Mouse (Mus musculus) MN1 (cell line): ENCODE measurements around the gene Grik4.
A peak's percentile ranks its signal among the peaks of the same experiment; 100 is the strongest.
"Not testable (repeated sequence)": the region's sequence is repeated elsewhere in the genome, so short reads cannot be mapped to it uniquely, and the experiment has no call there.

Source experiments
- DNase-seq: peaks from one replicate; pipeline ENCODE4 v3.0.0-alpha.2; 2016; ENCODE audit warnings: low spot score

Gene Grik4

DNA sequence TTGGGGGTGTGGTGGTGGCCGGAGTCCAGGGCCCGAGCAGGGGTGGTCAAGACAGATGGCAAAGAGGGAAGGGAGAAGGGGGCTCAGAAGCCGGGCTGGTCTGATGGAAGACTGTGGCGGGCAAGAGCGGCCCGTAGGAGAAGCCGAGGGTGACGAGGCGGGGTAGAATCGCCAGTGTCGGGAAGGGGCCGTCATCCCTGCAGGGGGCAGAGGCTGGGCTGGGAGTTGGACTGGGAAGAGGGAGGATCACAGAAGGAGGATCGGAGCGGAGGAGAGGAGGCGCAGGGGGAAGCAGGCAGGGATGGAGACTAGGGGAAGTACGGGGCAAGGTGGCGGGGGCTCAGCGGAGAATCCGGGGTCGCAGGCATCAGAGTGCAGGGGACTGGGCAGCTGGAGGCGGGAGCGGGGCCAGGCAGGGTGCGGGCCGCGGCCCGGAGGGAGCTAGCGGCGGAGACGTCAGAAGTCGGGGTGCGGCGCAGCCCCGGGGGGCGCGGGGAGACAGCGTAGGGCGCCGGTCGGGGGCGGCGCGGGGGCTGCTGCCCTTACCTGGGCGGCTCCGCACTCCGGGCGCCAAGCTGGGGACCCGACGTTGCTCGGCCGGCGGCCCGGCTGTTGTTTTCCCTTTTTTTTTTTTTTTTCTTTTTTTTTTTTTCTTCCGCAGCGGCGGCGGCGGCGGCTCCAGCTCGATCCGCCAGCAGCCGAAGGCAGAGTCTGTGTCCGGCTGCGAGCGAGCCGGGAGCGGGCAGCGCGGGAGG lies at the start of gene Grik4:
Gene Grik4, minus strand, starts transcription at position 713 of the 755 bp plus-strand sequence.
- DNase-seq = no peak

DNA sequence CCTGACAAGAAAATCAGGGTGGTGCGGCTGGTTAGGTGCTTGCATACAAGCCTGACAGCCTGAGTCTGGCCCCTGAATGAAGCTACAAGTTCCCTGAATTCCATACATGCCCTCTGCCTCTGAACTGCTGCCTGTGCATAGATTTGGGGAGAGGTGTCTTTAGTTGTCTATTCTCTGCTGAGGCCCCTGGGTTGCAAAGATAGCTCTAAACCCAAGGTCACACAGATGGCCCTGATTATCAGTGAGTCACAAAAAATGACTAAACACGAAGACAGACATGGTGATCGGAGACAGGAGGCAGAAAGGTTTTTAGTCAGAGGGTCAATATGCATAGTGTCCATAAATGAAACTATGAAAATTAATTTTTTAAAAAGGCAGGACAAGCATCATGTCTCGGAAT lies 49.4 kb upstream of the Grik4 start:
- no peak for DNase-seq

DNA sequence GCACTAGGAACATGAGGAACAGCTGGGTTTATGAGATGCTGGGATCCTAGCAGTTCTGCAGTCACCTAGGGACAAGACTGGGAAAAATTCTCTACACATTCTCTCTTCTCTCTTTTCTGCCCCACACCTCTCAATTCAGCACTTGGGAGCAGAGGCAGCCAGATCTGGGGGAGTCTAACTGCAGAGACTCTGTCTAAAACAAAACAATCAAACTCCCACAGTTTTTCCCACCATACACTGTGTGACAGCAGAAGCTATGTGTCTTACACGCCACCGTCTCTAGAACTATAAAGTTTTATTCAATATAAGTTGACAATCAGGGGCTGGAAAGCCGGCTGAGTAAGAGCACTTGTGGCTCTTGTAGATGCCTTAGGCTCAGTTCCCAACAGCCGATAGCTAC lies 43.7 kb upstream of the Grik4 start:
- DNase-seq = no peak

DNA sequence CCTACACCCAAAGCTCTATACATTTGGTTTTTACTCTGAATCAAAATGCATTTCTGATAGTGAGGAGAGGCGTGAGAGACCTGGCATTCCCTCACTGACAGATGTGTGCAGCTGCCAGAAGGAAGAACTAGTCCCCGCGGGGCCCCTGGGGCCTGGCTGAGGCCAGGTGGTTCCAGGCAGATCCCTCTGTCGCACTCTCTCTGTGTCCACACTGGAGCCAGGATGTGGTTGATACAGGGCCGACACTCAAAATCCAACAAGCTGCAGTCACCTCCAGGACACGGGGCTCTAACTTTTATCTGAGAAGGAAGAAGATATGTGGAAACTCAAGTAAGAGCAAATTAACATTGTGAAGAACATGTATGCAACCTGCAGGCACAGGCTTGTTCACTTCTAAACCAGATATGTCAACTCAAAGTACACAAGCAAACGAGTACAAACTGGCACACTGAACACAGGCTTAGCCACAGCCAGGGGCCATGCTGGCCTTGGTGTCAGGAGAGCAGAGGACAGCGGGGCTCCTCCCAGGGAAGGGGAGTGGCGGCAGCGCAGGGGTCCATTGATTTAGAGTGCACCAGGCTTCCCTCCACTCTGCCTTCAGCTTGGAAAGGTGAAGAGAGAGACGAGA lies 24.7 kb upstream of the Grik4 start:
- DNase-seq = no peak

DNA sequence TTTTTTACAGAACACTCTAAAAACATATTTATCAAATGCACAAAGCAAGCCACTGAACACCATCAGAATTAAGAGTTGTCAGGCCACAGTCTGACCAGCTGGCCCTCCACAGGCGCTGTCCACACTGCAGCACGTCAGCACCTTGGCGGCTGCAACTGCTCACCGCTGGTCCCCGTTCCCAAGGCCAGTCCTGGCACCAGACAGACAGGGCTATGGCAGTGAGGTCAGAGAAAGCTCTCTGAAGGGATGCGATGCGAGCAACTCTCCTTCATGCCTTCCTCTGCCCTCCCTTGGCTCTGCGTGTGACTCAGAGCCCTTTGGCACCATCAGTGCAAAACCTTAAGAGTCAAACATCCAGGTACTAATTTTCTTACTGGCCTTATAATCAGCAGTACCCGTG lies 23.4 kb upstream of the Grik4 start:
- DNase-seq = no peak

DNA sequence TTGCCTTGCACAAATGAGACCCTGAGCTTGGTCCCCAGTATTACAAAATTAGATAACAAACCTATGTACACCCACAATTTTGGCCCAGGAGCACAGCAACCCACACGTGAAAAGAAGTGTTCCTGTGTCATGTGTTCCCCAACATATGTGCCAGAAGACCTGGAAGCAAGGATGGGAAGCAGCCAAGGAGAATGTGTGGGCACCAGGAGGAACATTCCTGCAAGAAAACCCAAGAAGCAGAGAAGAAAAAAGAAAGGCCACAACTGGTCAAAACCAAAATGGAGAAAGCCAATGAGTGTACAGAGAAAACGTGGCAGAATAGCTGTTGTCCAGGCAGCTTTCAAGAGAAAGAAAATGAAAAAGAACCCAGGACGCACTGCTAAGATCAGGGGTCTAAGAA lies 20.5 kb upstream of the Grik4 start:
- not testable (repeated sequence) for DNase-seq

DNA sequence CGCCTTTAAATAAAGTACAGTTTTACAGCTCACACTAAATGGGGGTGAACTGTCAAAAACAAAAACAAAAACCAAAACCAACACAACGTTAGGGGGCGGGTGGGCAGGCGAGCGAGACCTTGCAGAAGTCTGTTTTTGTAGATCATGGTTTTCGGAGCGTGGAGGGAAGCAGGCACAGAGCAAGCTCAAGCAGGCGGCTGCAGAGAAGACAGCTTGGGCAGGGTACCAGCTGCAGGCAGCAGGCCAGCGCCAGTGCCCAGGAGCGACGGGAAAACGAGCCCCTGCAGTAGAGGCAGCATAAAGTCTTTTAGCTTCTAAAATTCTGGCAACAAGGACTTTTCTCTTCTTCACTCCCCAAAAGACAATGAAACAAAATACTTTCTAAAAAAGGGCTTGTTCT lies 20.1 kb upstream of the Grik4 start:
- no peak for DNase-seq

DNA sequence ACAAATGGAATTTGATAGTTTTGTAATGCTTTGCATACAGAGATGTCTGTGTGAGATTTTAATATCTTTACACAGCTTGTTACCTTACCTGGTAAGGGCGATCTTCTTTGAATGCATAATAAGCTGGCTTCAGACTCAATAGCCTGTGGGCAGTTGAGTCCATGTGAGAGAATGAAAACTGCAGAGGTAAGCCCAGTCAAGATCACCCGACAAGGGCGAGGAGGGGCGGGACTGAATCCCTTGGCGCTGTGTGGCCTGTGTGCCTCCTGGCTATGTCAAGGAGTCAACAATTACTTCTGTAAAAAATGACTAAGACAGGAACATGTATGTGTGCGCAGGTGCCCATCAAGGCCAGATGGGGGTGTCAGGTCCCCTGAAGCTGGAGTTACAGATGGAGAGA lies 18.2 kb upstream of the Grik4 start:
- DNase-seq = no peak

DNA sequence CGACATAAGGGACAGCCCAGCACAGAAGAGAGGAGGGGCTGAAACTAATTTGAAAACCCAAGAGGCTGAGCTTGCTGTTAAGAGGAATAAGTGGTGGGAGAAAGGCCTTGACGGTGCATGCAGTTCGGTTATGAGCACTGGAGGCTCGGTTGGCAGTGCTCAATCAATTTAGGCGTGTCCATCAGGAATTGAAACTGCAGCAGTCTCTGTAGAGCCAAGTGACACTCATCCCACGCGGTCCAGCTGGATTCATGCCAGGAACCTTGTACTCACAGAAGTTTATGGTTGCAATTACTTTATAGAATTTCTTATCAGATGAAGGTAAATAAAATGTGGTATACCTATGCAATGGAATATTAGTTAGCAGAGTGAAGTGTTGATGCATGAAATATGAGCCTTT lies 14.1 kb upstream of the Grik4 start:
- no peak for DNase-seq

DNA sequence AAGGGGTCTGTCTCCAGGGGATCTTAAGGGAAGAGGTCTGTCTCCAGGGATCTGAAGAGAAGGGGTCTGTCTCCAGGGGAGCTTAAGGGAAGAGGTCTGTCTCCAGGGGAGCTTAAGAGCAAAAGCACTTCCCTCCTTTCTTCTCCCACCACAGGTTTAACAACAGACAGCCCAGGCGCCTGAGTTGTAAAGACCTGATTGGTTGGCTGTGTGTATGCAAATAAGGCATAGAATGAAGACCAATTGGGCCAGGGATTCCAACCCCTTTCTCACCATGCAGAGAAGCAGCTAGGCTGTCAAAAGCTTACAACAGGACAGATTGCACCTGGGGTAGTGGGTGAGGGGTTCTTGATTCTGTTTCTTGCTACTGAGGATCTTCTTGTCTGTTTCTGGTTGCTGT lies 4.1 kb upstream of the Grik4 start:
- no peak for DNase-seq

DNA sequence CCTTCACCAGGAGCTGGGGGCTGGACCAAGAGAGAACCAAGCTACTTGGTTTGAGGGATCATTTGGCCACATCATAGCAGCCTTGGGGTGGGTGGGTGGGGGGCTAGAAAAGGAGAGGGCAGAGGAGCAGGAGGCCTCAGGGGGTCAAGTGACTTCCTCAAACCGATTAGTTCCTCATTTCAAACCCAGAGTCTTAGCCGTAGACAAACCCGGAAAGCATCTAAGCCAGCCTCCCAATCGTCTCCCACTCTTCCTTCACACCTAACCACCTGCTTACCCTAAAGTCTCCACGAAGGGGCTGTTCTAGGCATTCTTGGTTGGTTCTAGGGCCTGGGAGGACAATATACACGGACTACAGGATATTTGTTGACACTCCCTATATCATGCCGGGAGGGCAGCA lies 881 bp upstream of the Grik4 start:
- no peak for DNase-seq

DNA sequence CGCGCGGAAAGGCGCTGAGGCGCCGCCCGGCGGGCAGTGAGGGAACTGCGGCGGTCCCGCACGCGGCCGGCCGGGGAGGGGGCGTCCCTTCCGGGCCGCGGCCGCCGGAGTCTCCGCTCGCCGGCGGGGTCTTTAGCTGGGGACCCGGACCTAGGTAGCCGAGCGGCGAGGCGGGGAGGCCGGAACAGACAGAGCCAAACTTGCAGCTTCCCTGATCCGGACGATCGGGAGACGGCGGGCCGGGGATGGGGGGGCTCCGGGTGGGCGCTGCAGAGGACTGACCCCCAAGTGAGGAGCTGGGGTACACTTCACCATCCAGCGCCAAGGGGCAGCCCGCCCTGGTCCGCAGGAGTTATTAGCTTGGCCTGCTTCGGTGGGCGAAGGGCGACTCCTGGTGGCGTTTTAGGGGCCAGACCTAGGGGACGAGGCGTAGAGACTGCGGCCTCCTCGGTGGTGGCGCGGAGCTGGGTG lies 278 bp upstream of the Grik4 start:
- peak; percentile 10 for DNase-seq

DNA sequence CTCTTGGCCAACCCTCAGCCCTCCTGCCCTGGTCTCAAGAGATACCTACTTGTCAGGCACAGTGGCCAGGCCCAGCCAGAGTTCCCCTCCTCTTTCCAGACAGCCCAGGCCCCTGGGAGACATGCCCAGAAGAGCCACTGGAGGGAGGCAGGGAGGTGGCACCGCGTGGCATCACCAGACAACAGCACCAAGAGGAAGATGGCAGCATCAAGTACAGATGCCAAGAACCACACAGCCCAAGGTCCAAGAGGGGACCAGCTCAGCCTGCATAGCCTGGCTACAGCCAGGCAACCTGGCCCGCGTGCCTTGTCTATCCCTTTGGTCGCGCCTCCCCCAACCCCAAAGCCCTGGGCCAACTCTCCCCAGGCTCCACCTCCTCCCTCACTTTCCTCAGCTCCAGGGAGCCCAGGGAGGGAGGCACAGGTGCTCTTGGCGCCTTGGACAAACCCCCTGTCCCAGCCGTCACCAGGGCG lies 1.2 kb downstream of the Grik4 start:
- peak; percentile 14 for DNase-seq

DNA sequence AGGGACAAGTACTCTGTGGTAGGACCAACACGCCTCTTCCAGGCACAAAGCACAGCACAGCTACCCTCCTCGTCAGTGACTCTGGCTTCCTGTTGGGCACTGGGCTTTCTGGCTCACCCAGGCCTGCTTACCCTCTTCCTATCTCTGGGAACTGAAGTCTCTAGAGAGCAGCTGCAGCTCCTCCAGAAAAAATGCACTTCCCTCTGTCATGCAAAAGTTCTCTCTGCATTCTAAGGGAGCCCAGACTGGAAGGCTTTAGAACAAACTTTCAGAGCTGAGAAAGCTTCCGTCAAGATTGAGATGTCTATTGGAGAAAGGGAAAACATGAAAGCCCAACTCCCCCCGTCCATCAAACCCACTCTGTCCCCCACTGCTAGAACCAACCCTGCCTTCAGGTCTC lies 2.1 kb downstream of the Grik4 start:
- DNase-seq = peak; percentile 7

DNA sequence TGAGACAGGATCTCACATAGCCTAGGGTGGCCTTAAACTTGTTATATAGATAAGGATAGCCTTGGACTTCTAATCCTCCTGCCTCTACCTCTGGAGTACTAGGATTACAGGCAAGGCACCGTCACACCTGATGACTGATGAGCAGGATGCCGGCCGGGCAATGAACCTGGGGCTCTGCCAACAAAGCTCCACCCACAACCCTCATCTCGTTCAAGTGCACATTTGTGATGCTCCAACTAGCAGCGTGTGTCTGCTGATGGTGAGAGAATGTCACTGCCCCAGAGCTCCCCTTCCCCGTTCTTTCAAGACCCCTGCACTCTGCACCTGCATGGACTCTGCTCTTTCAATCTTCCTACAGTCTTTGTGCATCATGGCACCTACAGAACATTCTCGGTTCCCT lies 12.1 kb downstream of the Grik4 start:
- DNase-seq = no peak

DNA sequence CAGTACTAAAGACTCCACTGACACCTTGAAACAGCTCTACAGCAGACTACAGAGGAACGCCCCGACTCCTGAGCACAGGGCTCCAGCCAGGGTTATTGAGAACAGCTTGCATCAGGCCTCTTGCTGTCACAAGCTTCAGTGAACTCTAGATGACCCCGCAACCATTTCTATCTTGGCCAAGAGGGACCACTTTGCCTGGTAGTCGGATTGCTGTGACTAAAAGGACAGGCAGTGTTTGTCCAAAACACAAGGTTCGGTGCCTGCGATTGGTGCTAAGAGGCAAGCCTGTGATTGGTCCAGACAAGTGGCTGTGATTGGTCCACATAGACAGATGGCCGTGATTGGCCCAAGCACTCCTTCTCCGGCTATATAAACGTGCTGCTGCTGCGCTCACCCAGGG lies 16.8 kb downstream of the Grik4 start:
- peak; percentile 25 for DNase-seq

DNA sequence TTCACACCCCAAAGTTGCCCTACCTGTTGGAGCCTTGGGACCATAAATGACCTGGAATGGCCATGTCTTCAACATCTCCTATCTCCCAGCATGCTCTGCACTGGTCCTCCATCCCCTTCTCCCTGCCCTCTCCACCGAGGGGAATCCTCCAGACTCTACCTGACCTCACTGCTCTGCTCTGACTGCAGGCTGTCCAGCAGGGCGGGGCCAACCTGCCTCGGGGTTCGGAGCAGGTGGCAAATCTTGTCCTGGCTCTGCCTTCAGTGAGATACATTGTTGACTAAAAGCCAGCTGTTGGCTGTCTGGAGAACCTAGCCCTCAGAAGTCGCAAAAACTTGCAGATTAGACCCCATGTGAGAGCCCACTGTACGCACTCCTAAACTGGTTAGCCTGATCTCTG lies 17.7 kb downstream of the Grik4 start:
- no peak for DNase-seq

DNA sequence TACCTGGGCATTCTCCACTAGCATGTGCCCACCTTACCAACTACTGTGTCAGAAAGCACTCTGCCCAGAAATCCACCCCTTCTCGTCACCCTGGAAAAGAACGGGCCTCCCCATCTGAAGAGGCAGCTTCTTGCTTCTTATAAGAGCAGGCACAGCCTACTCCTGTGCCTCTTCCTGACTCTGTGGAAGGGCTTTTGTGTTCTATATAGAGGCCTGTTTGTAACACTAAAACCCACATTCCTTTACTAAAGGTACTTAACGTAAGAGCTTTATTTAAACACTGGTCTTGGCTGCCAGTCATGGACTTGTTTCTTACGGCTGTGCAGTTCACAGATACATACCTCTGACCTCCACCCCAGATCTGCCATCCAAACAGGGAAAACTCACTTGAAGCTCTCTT lies 22.5 kb downstream of the Grik4 start:
- no peak for DNase-seq

DNA sequence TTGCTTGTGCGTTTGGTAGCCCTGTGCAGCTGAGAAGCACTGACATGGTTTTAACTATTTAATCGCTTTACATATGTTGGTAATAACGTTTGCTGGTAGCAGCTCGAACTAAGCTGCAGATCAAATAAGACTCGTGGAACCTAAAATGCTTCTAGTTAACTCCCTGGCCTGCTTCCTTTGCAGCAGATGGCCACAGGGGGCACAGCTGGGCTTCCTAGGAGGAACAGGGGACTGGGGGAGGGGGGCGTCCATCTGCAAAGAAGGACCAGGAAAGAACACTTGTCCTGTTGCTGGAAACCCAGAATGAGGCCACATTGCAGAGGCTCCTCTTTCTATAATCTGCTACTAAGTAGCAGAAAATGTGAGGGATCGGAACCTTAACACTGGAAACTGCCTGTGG lies 24.1 kb downstream of the Grik4 start:
- DNase-seq = no peak

DNA sequence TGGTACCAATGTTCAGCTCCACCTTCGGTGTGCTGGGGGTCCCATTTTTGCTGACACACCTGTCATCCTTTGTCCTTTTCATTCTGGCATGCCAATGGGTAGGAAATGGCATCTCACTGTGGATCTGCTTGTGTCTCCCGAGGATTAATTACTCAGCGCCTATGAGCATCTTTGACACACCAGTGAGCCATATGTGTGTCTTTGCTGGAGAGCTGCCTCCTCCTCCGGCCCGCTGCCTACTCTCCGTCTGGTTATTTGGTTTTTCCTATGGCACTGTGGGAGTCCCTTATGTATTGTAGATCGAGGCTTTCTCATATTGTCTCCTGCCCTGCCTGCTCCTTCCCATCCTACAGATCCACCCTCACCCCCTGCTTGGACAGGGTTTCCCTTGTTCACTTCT lies 26.4 kb downstream of the Grik4 start:
- DNase-seq = no peak

DNA sequence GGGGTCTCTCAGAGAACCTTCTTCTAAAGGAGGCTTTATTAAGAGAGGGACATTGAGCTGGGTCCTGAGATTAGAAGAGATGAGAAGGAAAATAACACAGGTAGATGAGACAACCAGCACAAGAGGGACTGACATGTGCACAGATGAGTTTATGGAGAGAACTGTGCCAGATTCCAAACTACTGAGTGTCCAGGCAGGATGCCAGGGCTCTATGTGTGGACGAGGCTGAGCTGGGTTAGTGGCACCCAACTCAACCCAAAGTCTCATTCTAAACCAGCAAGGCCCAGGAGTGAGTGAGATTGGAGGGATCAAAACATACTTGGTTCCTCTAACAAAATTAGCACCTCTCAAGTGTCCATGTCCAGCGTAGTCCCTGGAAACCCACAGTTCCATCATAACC lies 31.1 kb downstream of the Grik4 start:
- DNase-seq = no peak

DNA sequence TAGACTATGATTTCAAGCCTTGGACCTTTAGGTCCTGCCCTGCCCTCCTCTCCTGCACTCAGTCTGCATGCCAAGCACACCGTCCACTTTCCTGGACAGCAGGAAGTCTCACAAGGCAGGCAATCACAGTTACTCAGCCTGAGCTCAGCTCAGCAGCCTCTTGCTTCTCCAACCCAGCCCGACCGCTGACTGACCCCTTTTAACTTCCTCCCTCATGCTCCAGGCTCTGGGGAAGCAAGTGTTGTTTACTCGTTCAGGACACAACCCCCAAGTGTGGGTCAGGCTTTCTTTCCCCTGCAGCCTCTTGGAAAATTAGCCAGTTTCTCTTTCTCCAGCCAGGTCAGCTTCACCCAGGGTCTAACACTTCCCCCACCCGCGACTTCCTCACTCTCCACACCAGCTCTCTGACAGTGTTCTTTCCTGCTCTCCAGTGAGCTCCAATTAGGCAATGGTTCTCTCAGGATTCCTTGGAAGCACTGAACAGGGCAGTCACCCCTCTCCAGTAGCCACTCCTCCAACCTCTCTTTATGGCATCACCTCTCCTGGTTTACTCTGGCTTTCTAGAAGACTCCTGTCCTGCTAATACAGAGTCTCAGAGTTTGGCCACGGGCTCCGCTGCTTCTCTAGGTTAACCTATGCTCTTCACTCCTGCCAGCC lies 35.5 kb downstream of the Grik4 start:
- no peak for DNase-seq

DNA sequence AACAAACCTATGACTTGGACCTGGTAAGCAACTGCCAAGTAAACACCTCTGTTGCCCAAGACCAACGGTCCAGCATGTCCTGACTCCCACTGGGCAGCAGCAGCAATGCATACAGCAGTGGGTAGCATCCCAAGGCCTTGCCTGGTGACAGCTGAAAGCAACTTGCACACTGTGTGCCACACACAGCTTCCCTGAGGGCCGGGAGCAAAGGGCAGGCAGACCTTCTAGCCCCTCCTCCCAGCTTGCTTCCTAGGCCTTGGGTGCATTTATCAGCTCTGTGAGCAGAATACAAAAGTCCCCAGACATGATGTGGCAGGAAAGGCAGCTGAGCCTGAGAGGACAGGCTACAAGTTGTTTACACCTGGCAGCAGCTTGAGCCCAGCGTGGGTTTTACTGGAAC lies 37.3 kb downstream of the Grik4 start:
- DNase-seq = no peak
